Mouse (Mus musculus): ENCODE results near the gene Zfp949.

- no peak for TF ChIP-seq MYOD1 (IDR thresholded peaks at IDR 0.05; ENCODE audit: control insufficient read depth, insufficient read length, low read depth)
- no peak for TF ChIP-seq CTCF (IDR thresholded peaks at IDR 0.05; ENCODE audit: control insufficient read depth, insufficient read depth, insufficient read length)
- no peak for TF ChIP-seq USF1 (IDR thresholded peaks at IDR 0.05; ENCODE audit: low read depth)
Observed at GRCm38 (mm10) chr9:88500112-88500511, 47.7 kb upstream of the Zfp949 start.
